20 mouse cellular contexts compared by ENCODE assay signal in the genomic region with DNA sequence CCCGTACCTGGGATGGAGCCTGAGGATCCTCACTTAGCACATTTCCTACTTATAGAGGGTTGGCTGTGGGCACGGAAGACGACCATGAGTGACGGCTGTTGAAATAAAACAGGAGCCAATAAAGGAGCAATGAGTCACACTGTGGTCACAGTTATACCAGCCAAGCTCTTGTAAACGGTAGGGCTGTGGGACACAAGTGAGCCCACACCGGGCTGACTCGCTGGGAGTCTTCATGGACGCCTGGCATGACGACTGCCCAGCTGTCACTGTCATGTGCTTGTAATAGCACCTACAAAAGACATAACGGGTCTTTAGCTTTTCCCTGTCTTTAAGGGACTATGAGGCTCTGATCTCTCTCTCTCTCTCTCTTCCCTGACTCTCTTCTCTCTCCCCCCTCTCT. TPM values are rescaled to one million over a fixed set of nuclear protein-coding genes. Genes with fewer than 3 reads are reported as not detected.
A peak's percentile ranks its signal among the peaks of the same experiment; 100 is the strongest.
DNase-seq lines count a peak whose midpoint lies in the region.
"Had no signal": no experiment of that assay in that cellular context is flagged by ENCODE, and none has a peak within 500 bp of the region (broad histone marks: within the 10 kb centered on the region; RNA-seq: fewer than 3 reads in every experiment).

No protein-coding gene starts in this region.

- DNase-seq in adrenal gland, adult 2 months = peak; percentile 7
- no peak for DNase-seq in adrenal gland, adult (ENCODE audit: inconsistent age in 2 of 2, low spot score in 1 of 2)
- DNase-seq in 3134 (ENCODE audit: extremely low read depth, insufficient read length, low spot score) = peak; percentile 58
- DNase-seq in brain, adult 2 months (ENCODE audit: low read depth, low spot score) = peak; percentile 21
- no peak for DNase-seq in lung, postnatal 4 days
- DNase-seq in ovary, adult 18-20 months (ENCODE audit: low spot score) = no peak
- DNase-seq: adrenal gland, postnatal 36 days; cerebellum, adult 11 months; cerebellum, adult 2 months; cerebellum, adult 9-11 months; cerebellum, postnatal 25 days; gastrocnemius, postnatal 10 days; gastrocnemius, postnatal 36 days; heart, adult 2 months; heart, postnatal 14 days; heart, postnatal 4 days had no signal

RNA-seq across cellular contexts. Expression of gene Dact2, which starts 35.9 kb away (rescaled TPM):
- 1 to 10 TPM; 1.1 to 1.9 TPM for total RNA-seq in adrenal gland, adult 2 months (2021)
- 1.6 and 4.0 TPM in 2 replicates for polyA plus RNA-seq in adrenal gland, adult 2 months (2012; rRNA removed)
- total RNA-seq: common myeloid progenitor, adult 5-6 weeks; granulocyte monocyte progenitor cell, adult 5-6 weeks had no signal
- polyA plus RNA-seq: activated CD4-positive, CD25-positive, alpha-beta regulatory T cell, adult 4 months; erythroblast, embryonic 14.5 days had no signal

RNA-seq across cellular contexts. Expression of gene Smoc2, which starts 39.3 kb away (rescaled TPM):
- 10 to 100 TPM; 30.5 to 44.2 TPM for total RNA-seq in adrenal gland, adult 2 months (2021)
- 108 and 121 TPM in 2 replicates for polyA plus RNA-seq in adrenal gland, adult 2 months (2012; rRNA removed)
- total RNA-seq: common myeloid progenitor, adult 5-6 weeks; granulocyte monocyte progenitor cell, adult 5-6 weeks had no signal
- polyA plus RNA-seq: activated CD4-positive, CD25-positive, alpha-beta regulatory T cell, adult 4 months had no signal

Comparison
In these comparisons a context has a peak if more than half of its experiments do, and no peak if none do; other contexts are left out.
1. DNase-seq: peak in adrenal gland, adult 2 months (single experiment), 3134 (single experiment) and brain, adult 2 months (single experiment); none in adrenal gland, adult (0 of 2), lung, postnatal 4 days (0 of 2) and ovary, adult 18-20 months (single experiment).